Mouse (Mus musculus): Measurements from ENCODE around the gene Mex3a.

DNA sequence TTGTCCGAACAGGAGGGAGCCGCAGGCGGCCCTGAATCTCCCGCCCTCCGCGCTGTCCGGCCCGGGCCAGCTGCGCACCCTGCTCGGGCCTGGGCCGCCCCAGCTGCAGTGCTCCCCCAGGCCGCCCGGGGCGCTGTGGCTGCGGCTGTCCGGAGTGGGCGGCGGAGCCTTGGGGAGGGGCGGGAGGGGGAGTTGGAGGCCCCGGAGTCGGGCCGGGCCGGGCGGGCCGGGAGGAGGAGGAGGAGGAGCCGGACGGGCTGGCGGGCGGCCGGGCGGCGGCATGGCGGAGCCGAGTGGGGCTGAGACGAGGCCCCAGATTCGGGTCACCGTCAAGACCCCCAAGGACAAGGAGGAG is 21.3 kb downstream of the Mex3a start, which contains the start of gene Ubqln4:
- TF ChIP-seq CTCF (IDR thresholded peaks at IDR 0.05; ENCODE audit: low read depth, low read length) (peak; percentile 76), POLR2A (IDR thresholded peaks at IDR 0.05; ENCODE audit: extremely low read depth, insufficient read depth, low read length) (peak; percentile 45)

All from liver, adult 2 months (tissue).